Mouse (Mus musculus): ENCODE measurements at regions not wholly inside any gene's neighbourhood (a gene's known extent, or its start where the extent isn't known, plus 50 kb on each side); places are given as distances from the start of the nearest gene placed in this dataset.

DNA sequence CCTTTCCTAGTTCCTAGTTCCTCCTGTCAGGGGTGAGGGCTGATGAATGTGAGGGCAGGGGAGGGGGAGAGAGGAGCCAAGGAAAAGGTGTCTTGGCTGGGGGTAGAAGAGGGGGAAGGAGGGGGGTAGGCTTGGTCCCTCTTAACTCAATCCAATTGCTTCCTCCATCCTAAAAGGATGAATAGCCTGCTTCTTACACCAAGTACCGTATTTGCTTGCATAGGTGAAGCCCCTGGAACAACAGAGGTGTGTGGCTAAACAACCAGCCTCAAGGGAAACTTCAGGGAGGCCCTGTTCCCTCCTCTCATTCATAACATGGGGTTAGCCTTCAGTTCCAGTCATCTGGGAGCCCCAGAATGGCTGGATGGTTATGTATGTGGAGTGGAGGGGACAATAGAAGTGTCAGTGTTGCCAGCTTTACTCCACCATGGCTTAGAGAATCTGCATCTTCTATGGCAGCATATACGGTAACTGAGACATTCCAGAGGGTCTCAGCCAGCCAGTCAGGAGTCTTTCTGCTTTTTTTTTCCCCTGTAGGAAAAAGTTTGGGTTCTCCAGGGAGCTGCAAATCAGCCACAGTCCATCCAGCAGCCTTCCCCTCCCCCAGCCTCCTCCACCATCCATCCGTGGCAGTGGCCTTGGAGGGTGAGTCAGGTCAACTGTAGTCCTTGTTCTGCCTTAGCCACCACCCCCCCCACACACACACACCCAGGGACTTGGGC lies 100.2 kb upstream of the Ccnd2 start:
- DNase-seq = peak; percentile 37

DNA sequence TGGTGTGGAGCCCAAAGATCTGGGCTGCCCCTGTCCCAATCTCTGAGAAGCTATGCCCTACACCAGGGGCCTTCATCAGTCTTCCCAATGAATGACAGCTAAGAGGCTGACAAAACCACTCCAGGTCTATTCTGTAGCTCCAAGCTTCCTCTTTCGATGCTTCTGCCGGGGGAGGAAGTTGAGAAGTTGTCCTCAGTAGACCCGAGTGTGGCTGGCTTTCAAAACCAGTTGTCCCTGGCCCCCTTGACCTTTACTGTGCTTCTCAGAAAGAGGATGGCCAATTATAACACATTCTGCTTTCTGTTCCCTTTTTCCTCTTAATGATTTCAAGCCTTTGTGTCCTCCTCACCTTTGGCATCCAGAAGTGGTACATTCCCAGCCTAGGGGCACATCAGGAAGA lies 101.9 kb upstream of the Ccnd2 start:
- no peak for DNase-seq

DNA sequence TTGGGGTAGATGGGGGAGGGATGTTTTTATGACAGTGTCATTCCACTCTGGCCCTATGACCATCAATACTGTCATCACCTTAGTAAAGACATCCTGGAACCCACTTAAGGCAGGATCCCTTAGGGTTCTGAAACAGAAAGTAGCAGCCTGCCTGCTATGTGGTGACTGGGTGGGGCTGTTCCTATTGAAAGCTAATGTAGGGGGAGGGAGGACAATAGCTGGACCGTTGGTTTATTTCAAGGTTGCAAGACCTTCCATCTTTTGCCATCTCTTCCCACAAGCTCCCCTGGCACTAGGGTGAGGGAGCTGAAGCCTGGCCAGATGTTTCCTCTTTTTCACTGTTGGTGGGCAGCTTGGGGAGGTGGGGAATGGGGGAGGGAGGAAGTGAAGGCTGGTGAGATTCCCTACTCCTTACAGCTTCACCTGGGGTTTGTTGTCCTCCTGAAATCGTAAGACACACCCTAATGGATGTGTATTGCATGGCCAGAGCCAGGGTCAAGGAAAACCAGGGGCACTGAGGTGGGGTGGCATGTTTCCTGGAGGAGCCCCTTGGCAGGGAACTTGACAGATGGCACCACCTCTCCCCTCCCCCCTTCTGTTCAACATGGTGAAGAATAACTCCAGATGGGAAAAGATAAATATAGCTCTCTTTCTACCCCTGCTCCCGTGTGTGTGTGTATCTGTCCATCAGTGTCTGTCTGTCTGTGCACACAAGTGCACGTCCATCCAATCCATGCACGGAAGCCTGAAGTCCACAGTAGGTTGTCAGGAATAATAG lies 112.1 kb upstream of the Ccnd2 start:
- DNase-seq = no peak

DNA sequence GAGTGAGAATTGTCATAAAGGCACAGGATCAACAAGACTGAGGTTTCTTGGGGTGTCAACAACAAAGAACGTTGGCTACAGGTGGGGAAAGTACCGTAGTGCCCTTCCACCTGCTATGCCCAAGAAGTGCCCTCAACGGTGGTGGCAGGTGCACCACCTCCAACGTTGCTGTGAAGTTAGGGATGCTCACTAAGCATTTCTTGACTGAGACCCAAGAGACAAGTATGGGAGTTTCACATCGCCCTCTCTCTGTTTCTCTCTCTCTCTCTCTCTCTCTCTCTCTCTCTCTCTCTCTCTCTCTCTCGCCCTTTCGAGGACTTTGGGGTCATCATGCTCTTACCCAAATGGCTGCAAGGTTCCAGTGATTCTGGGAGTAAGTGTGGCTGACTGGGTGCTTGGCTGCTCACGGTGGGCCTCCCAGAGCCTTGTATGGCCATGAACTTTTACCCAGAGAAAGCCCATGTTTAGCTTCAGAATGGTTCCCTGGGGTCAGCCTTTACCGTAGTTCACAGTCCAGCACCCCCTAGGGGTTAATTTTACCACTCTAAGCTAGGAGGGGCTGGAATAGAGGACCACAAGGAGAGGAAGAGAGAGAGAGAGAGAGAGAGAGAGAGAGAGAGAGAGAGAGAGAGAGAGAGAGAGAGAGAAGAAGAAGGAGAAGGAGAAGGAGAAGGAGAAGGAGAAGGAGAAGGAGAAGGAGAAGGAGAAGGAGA lies 113.2 kb upstream of the Ccnd2 start:
- DNase-seq = no peak

DNA sequence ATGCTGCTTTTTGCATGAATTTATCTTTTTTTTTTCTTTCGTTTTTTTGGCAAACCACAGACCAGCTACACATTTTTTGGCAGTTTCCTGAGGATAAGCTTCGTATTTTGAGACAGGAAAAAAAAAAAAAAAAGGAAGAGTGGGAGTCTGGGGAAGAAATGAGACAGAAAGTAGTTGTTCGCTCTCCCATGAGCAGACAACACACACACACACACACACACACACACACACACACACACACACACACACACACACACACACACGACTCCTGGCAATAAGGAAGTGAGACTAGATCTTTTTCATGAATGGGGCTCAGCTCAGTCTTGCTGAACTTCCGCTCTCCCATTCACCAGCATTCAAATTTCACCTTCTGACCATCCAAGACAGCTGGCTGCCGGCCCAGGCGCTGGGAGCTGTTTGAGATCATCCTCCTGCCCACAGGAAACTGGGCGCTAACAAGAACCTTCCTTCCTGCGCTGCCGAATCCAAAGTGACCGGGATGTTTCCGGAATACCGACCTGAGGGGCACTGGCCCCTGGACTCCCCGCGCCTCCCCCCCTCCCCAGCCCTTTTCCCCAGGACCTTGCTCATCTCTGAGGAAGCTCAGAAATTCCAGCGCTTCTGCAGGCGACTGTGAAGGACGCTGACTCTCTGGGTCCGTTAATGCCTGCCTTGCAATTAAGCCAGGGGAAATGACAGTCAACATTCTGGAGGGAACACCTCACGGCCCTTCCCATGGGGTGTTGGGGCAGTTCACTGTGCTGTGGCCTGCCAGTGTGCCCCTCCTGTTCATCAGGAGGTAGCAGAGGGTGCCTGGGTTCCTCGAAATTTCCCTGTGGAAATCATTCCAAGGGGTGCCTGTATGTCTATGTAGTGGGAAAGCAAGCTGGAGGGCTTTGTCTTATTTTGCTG lies 114.2 kb upstream of the Ccnd2 start:
- DNase-seq = peak; percentile 94

DNA sequence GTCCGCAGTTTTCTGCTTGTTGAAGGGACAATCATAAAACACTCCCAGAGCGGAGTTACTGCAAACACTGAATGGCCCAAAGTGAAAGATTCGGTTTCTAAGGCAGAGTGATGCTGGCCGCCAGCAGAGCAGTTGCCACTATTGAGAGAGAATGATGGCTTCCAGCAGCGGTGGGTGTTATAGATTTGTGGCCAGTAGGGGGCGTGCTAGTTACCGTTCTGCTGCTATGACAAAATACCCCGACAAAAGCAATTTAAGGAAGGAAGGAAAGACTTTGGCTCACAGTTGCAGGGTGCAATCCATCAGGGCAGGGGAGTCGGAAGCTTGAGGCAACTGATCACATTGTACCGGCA lies 114.8 kb upstream of the Ccnd2 start:
- DNase-seq = peak; percentile 52

DNA sequence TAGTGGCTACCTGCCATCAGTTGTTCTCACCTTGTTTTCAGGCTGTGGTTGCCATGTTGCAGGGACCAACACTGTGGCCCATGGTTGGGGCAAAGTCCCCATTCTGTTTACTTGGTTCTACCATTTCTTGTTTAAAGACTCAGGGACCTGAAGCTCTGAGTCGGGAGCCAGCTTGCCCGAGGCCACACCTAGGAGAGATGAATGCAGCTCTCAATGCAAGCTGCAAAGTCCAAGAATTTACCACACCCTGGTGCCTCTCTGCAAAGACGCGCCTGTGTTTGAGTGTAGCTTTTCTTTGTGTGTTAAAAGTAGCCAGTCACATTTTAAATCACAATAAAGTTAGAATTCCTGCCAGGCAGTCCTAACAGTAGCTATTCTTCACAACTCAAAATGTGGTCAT lies 117.0 kb upstream of the Ccnd2 start:
- no peak for DNase-seq

DNA sequence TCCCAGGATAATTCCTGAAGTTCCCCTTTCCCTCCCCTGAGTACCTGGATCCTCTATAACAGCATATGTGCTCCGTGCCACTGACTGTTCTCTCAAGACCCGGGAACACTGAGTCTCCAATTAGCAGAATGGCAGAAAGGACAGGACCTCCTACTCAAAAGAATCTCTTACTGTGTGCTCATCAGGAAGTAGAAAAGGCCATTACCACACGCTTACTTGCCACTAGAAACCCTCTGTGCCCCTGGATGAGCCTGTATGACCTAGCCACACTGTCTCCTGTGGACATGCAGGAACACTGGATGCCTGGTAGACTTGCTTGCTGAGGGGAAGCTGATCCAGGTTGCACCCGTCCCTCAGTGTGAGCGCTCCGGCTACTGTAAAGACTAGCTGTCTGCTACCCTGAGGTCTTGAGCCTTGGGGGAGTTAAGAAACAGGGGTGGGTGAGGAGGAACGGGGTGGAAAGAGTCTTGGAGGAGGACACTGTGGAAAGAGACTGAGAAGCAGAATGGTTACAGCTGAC lies 117.6 kb upstream of the Ccnd2 start:
- DNase-seq = no peak

DNA sequence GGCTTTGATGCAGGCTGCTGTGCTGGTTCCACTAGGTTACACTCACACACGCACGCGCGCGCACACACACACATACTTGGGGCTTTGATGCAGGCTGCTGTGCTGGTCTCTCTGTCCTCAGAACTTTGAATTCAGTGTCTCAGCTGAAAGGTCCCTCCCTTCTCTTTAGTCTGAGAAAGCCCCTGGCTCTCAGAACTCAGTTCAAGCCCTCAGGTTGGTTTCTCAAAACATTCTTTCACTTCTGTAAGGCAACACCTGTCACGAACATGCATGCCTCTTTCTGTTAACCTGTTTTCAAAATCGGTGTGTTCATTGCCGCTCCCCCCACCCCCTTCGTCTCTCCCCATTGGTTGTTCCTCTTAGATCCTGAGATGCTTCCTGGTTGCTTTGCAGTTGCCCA lies 118.8 kb upstream of the Ccnd2 start:
- no peak for DNase-seq

DNA sequence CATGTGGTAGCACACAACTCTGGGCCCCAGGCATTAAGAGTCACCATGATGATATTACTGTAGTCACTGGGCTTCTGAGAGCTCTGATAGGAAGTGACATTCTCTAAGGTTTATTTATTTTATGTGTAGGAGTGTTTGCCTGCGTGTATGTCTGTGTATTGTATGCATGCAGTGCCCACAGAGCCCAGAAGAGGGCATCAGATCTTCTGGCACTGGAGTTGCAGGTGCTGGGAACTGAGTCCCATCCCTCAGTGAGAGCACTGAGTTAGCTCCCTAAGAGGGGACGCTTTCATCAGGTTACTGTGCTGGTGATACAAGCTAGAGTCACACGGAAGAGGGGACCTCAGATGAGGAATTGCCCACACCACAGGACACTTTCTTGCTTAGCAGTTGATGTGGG lies 119.4 kb upstream of the Ccnd2 start:
- DNase-seq = no peak

DNA sequence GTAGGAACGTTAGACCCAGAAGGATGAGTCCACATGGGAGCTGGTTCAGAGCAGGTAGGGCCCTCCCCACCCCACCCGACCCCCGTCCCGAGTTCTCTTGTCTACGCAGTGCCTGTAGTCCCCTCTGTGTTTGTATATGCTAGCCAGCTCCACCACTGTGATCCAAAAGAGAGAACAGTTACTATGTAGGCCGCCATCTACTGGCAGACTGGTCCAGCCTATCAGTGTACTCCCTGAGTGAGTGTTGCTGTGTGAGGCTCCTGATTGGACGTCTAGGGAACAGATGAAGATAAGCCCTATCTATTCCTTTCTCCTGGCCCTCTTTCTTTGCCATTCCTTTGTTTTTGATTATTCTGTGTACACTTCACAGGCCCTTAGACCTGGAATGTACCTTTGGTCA lies 120.6 kb upstream of the Ccnd2 start:
- DNase-seq = peak; percentile 59

DNA sequence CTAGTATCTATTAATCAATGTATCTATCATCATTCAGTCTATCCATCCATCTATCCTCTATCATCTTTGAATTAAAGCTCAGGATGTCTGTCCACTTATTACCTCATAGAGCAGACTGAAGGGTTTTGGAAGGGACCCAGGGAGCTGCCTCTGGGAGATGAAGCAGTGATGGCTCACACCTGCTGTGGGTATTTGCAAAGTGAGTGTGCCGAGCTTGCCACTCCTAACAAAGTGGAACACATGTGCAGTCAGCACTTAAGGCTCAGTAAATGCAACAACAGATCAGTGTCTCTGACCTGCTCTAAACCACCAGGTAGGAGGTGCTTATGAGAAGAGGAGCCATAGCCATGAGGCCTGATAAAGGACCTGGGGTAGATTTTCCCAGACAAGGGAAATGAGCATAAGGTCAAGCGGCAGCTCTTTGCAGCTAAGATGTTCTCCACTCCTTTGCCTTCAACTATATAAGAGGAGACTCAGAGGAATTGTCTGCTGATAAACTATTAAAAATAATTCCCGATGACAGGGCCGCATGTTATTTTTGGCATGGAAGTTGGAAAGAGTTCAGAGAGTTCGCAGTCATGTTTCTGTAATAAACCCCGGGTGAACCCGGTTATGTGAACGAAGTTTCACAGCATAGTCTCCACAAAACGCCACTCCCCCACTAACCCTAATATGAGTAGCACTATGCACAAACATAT lies 122.9 kb upstream of the Ccnd2 start:
- DNase-seq = peak; percentile 61

DNA sequence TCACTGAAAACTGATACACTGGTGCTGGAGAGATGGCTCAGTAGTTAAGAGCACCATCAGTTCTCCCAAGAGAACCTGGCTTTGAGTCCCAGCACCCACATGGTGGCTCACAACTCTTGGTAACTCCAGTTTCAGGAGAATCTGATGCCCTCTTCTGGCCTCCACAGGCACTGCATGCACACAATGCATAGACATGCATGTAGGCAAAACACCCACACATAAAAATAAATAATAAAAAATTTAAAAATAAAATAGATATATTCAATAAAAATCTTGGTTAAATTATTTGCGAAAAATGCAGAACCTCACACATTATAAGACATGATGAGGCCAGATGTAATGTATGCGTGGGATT lies 123.4 kb upstream of the Ccnd2 start:
- DNase-seq = peak; percentile 50

DNA sequence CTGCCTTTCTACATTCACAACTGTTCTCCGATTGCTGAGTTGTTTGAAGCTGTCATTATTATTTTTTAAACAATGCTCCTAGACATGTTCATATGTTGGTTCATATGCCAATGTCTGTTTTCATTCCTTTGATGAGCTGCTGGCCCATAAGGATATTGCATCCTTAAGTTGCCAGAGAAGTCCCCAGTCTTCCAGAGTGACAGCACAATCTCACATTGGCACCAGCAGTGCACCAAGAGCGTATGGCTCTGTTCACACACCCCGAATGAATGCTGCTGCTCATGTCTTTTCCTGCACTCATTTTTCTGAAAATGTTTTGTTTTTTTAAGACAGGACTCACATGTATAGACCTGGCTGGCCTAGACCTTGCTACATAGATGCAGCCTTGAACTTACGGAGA lies 124.4 kb upstream of the Ccnd2 start:
- DNase-seq = no peak

DNA sequence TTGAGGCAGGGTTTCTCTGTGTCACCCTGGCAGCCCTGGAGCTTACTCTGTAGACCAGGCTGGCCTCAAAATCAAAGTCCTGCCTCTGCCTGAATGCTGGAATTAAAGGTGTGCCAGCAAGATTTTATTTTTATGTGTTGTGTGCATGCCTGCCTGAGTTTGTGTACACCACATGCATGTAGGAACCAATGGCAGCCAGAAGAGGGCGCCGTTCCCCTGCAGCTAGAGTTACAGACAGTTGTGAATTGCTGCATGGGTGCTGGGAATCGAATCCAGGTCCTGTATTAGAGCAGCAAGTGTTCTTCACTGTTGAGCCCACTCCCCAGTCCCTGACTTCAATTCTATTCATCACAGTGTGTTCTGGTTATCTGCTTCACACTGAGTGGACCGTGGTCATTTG lies 126.4 kb upstream of the Ccnd2 start:
- DNase-seq = no peak

DNA sequence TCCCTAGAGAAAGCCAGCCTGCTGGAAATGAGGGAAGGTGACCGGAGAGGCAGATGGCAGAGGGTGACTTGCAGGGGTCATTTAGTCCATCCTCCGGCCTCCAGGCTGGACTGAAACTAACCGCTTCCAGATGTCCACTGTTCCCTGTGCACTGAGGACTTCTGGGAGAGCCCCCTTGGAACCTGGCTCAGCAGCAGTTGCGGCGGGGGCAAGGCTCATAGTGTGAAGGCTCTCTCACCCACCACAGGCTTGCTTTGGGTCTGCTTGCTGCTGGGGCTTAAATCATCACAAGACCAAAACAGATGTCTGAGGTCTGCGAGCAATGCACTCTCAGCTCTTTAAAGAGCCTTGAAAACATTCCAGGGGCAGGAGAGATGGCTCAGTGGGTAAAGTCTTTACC lies 132.2 kb upstream of the Ccnd2 start:
- DNase-seq = no peak

DNA sequence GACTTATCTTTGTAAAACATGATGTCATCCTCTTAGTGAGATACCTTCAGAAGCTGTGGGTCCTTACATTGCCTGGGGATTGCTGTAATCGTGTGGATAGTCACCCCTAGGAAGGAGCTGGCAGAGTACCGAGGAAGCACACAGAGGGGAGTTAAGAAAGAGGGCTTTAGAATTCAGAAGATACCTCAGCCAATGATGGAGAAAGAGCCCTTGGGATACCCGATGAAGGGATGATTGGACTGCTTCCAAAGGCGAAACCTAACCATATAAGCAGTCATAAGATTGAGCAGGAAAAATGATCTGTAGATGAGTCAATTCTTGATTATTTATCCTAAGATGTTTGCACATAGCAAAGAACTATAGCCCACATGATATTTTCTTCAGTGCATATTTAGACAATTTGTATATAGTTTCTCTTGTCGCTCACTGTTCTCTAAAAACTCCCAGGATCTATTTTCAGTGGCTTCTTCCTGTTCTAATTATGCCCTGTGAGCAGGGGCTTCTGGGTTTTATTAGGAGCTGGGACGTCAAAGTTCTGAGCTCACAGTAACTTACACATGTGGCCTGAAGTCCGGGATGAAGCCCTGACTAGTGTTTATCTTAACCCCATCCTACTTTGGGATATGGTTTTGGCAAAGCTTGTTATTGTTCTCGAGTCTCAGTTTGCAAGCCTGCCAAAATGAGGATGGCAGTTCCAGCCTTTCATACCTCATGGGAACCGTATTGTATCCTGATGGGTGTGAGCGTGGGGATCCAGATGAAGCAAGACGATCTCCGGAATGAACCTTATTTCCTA lies 134.9 kb upstream of the Ccnd2 start:
- no peak for DNase-seq

DNA sequence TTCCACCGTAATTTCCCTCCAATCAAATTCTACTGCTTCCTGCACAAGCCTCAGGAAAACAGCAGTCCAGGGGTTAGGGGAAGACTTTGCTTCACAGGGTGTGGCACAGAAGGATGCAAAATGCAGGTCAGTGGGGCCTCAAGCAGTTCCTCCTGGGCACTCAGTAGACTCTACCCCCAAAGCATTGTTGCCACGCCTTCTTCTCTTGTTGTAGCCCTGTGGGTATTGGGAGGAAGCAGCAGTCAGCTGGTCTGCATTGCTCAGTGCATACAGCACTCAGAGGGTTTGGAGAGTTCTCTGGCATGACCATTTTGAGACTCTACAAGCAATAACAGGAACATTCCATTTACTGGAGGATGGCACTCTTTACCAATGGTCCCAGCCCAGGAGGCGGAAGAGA lies 137.0 kb upstream of the Ccnd2 start:
- no peak for DNase-seq

DNA sequence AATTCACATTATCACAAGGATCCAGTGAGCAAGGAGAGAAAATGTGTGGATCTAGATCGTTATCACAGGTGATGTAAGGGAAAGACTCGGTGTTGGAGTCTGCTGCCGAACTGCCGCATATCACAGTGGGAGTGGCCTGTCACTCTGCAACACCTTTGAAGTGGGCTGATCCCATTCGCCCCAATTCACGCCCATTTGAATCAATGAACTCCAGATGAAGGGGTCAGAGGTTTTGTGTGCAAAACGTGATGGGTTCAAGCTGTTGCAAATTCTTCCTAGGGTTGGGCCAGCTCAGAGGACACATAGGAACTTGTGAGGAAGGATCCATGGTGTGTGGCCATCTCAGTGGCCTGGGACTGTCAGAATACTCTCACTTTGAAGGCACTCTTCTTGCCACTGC lies 139.9 kb upstream of the Ccnd2 start:
- DNase-seq = no peak

DNA sequence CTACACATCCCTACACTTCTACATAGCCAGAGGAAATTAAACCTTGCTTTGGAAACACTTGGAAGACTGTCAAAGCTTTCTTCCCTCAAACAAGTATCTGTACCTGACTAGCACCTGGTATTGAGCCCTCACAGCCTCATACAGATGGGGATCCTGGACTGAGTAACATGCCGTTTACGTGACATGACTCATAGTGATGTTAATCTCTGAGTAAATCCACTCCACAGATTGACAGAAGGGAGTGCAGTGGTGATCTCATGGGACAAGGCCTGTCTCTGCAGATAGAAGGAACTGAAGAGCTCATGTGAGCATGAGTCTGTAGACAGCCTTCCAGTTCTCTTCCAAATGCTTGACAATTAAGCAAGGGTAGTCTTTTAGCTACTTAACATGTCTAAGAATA lies 141.8 kb upstream of the Ccnd2 start:
- no peak for DNase-seq

DNA sequence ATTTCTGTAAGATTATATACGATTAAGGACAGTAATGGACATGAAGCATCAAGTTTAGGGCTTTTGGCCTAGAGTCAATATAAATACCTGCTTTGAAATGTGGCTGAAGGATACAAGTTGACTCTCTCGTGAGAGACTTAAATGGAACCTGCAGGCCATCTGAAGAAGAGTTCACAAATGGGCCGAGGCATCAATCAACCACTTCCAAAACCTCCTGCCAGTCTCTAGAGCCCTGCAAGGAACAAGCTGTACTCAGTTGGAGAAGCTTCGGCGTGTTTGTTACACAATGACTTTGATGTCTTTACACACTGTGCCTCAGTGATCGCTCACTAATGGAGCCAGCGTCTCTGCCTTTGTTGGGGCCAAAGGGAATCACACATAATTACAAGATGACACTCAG lies 146.1 kb upstream of the Ccnd2 start:
- no peak for DNase-seq
